Mouse (Mus musculus): ENCODE data around the gene Ndrg3. TPM values are rescaled to one million over a fixed set of nuclear protein-coding genes. Genes with fewer than 3 reads are reported as not detected.
"Not testable (repeated sequence)": the region's sequence is repeated elsewhere in the genome, so short reads cannot be mapped to it uniquely, and the experiment has no call there.

Ndrg3 gene
- polyA plus RNA-seq, 1 experiment from 2014 or later: 68.1 TPM

GRCm38 (mm10) chr2:156913191-156913590 lies 78.7 kb downstream of the Ndrg3 start:
- WGBS: 58% methylated on average over 5 of the region's 5 CpGs

GRCm38 (mm10) chr2:156905931-156906330 lies 85.9 kb downstream of the Ndrg3 start:
- H3K9me3 ChIP-seq (replicated peaks); ATAC-seq; H3K36me3 ChIP-seq (ENCODE audit: poor library complexity, severe bottlenecking); H3K4me1 ChIP-seq; H3K27me3 ChIP-seq; H3K4me3 ChIP-seq; H3K4me2 ChIP-seq; H3K9ac ChIP-seq; H3K27ac ChIP-seq: not testable (repeated sequence)
- WGBS: 39% methylated on average over 4 of the region's 4 CpGs

More at GRCm38 (mm10) chr2:156913191-156913590, 78.7 kb downstream of the Ndrg3 start:
- Histone ChIP-seq H3K36me3 (ENCODE audit: poor library complexity, severe bottlenecking) (no peaks in the 10 kb centered on the region), H3K4me3 (no peak overlapping the region), H3K9me3 (replicated peaks) (no peaks in the 10 kb centered on the region), H3K4me1 (peaks cover 5% of the 10 kb centered on the region; the same call in 1 of the 2 replicates), H3K27me3 (no peaks in the 10 kb centered on the region), H3K4me2 (no peak overlapping the region), H3K27ac (no peak overlapping the region), H3K9ac (no peak overlapping the region)
- no peak for ATAC-seq

- no peak overlapping the region for H3K27ac ChIP-seq
Measured at GRCm38 (mm10) chr2:156904976-156905717, 86.7 kb downstream of the Ndrg3 start.

GRCm38 (mm10) chr2:156903367-156903766 lies 88.5 kb downstream of the Ndrg3 start:
- 26% methylated on average over 2 of the region's 2 CpGs for WGBS
- Histone ChIP-seq H3K4me3 (no peak overlapping the region), H3K27me3 (no peaks in the 10 kb centered on the region), H3K36me3 (ENCODE audit: poor library complexity, severe bottlenecking) (no peaks in the 10 kb centered on the region), H3K4me2 (no peak overlapping the region), H3K9ac (no peak overlapping the region), H3K9me3 (replicated peaks) (no peaks in the 10 kb centered on the region), H3K4me1 (no peaks in the 10 kb centered on the region), H3K27ac (no peak overlapping the region)
- no peak for ATAC-seq

More at GRCm38 (mm10) chr2:156904976-156905717, 86.7 kb downstream of the Ndrg3 start:
- WGBS: 24% methylated on average over 6 of the region's 6 CpGs
- no peak overlapping the region for H3K4me3 ChIP-seq
- no peaks in the 10 kb centered on the region for H3K4me1 ChIP-seq
- H3K36me3 ChIP-seq (ENCODE audit: poor library complexity, severe bottlenecking): no peaks in the 10 kb centered on the region
- no peaks in the 10 kb centered on the region for H3K9me3 ChIP-seq (replicated peaks)
- ATAC-seq: 0 out of 2 replicates have a peak, but pooled peaks have one; percentile 27
- H3K9ac ChIP-seq: no peak overlapping the region
- H3K4me2 ChIP-seq: no peak overlapping the region
- H3K27me3 ChIP-seq: no peaks in the 10 kb centered on the region

GRCm38 (mm10) chr2:156902411-156902810 lies 89.4 kb downstream of the Ndrg3 start:
- not testable (repeated sequence) for H3K4me1 ChIP-seq; H3K27ac ChIP-seq; H3K4me2 ChIP-seq; H3K9me3 ChIP-seq (replicated peaks); H3K4me3 ChIP-seq; H3K36me3 ChIP-seq (ENCODE audit: poor library complexity, severe bottlenecking); H3K9ac ChIP-seq; H3K27me3 ChIP-seq; ATAC-seq
- WGBS: 73% methylated on average over 4 of the region's 4 CpGs

GRCm38 (mm10) chr2:156901883-156902282 lies 90.0 kb downstream of the Ndrg3 start:
- H3K27me3 ChIP-seq: no peaks in the 10 kb centered on the region
- no peaks in the 10 kb centered on the region for H3K36me3 ChIP-seq (ENCODE audit: poor library complexity, severe bottlenecking)
- no peak overlapping the region for H3K4me2 ChIP-seq
- no peak for ATAC-seq
- 85% methylated on average over 6 of the region's 6 CpGs for WGBS
- H3K27ac ChIP-seq: no peak overlapping the region
- no peak overlapping the region for H3K4me3 ChIP-seq
- no peak overlapping the region for H3K9ac ChIP-seq
- H3K9me3 ChIP-seq (replicated peaks): no peaks in the 10 kb centered on the region
- H3K4me1 ChIP-seq: no peaks in the 10 kb centered on the region

- no peaks in the 10 kb centered on the region for H3K4me1 ChIP-seq
- no peaks in the 10 kb centered on the region for H3K36me3 ChIP-seq (ENCODE audit: poor library complexity, severe bottlenecking)
- no peak overlapping the region for H3K4me2 ChIP-seq
- ATAC-seq: no peak
- 86% methylated on average over 2 of the region's 2 CpGs for WGBS
- H3K27me3 ChIP-seq: no peaks in the 10 kb centered on the region
- H3K4me3 ChIP-seq: no peak overlapping the region
- H3K9ac ChIP-seq: no peak overlapping the region
- H3K27ac ChIP-seq: no peak overlapping the region
- H3K9me3 ChIP-seq (replicated peaks): no peaks in the 10 kb centered on the region
Measured at GRCm38 (mm10) chr2:156901344-156901743, 90.5 kb downstream of the Ndrg3 start.

- Histone ChIP-seq H3K27me3 (no peaks in the 10 kb centered on the region), H3K9ac (no peak overlapping the region), H3K4me1 (no peaks in the 10 kb centered on the region), H3K4me2 (no peak overlapping the region), H3K9me3 (replicated peaks) (no peaks in the 10 kb centered on the region), H3K36me3 (ENCODE audit: poor library complexity, severe bottlenecking) (no peaks in the 10 kb centered on the region), H3K27ac (no peak overlapping the region), H3K4me3 (no peak overlapping the region)
- no peak for ATAC-seq
- WGBS: 75% methylated on average over 4 of the region's 4 CpGs
Measured at GRCm38 (mm10) chr2:156899184-156899583, 92.7 kb downstream of the Ndrg3 start.

- no peak overlapping the region for H3K4me3 ChIP-seq
- no peaks in the 10 kb centered on the region for H3K9me3 ChIP-seq (replicated peaks)
- H3K4me2 ChIP-seq: no peak overlapping the region
- no peaks in the 10 kb centered on the region for H3K4me1 ChIP-seq
- H3K27me3 ChIP-seq: no peaks in the 10 kb centered on the region
- H3K27ac ChIP-seq: no peak overlapping the region
- H3K36me3 ChIP-seq (ENCODE audit: poor library complexity, severe bottlenecking): no peaks in the 10 kb centered on the region
- ATAC-seq: no peak
- 81% methylated on average over 4 of the region's 4 CpGs for WGBS
- H3K9ac ChIP-seq: no peak overlapping the region
Measured at GRCm38 (mm10) chr2:156898374-156898773, 93.5 kb downstream of the Ndrg3 start.

GRCm38 (mm10) chr2:156897034-156897433 lies 94.8 kb downstream of the Ndrg3 start:
- no peaks in the 10 kb centered on the region for H3K9me3 ChIP-seq (replicated peaks)

GRCm38 (mm10) chr2:156896384-156896914 lies 95.4 kb downstream of the Ndrg3 start:
- H3K9me3 ChIP-seq (replicated peaks): no peaks in the 10 kb centered on the region
- no peak overlapping the region for H3K27ac ChIP-seq
- WGBS: 71% methylated on average over 9 of the region's 9 CpGs
- ATAC-seq: no peak
- H3K4me1 ChIP-seq: peaks cover 8% of the 10 kb centered on the region
- H3K4me2 ChIP-seq: no peak overlapping the region
- H3K9ac ChIP-seq: no peak overlapping the region
- H3K27me3 ChIP-seq: no peaks in the 10 kb centered on the region
- H3K4me3 ChIP-seq: no peak overlapping the region
- H3K36me3 ChIP-seq (ENCODE audit: poor library complexity, severe bottlenecking): no peaks in the 10 kb centered on the region

More at GRCm38 (mm10) chr2:156897034-156897433, 94.8 kb downstream of the Ndrg3 start:
- no peak overlapping the region for H3K4me3 ChIP-seq
- no peak overlapping the region for H3K4me2 ChIP-seq
- H3K9ac ChIP-seq: no peak overlapping the region
- ATAC-seq: no peak
- no peak overlapping the region for H3K27ac ChIP-seq
- no peaks in the 10 kb centered on the region for H3K27me3 ChIP-seq
- H3K4me1 ChIP-seq: peaks cover 5% of the 10 kb centered on the region
- 89% methylated on average over 9 of the region's 9 CpGs for WGBS
- no peaks in the 10 kb centered on the region for H3K36me3 ChIP-seq (ENCODE audit: poor library complexity, severe bottlenecking)

- H3K27ac ChIP-seq: no peak overlapping the region
- WGBS: 87% methylated on average over 15 of the region's 15 CpGs
- H3K9ac ChIP-seq: no peak overlapping the region
- no peaks in the 10 kb centered on the region for H3K27me3 ChIP-seq
- H3K9me3 ChIP-seq (replicated peaks): no peaks in the 10 kb centered on the region
- H3K36me3 ChIP-seq (ENCODE audit: poor library complexity, severe bottlenecking): no peaks in the 10 kb centered on the region
- H3K4me3 ChIP-seq: no peak overlapping the region
- peaks cover 8% of the 10 kb centered on the region for H3K4me1 ChIP-seq
- no peak overlapping the region for H3K4me2 ChIP-seq
- no peak for ATAC-seq
Measured at GRCm38 (mm10) chr2:156894496-156895265, 97.2 kb downstream of the Ndrg3 start.

Data from forebrain, embryonic 13.5 days (tissue).